Comparison of ENCODE assay signal across 26 mouse cellular contexts in genomic region chr3:77848717-77849241, GRCm38 (mm10).
DNase-seq lines count a peak whose midpoint lies in the region; ATAC-seq lines count a peak whose summit lies in the region.
"Had no signal": no experiment of that assay in that cellular context is flagged by ENCODE, and none has a peak within 500 bp of the region (broad histone marks: within the 10 kb centered on the region; RNA-seq: fewer than 3 reads in every experiment).

No protein-coding gene starts in this region.

- ATAC-seq in midbrain, embryonic 11.5 days (ENCODE audit: low FRiP score): 0 out of 2 replicates have a peak, but pooled peaks have one; percentile 11
- no peak for ATAC-seq in midbrain, embryonic 16.5 days
- ATAC-seq in embryonic facial prominence, embryonic 14.5 days (ENCODE audit: low read depth): no peak
- peak; percentile 86 for ATAC-seq in limb, embryonic 12.5 days (ENCODE audit: insufficient number of reproducible peaks, insufficient read depth, low FRiP score, low TSS enrichment, low read depth)
- ATAC-seq: CD4-positive, CD25-positive, alpha-beta regulatory T cell, adult 4 months; forebrain, embryonic 13.5 days; forebrain, embryonic 16.5 days; hindbrain, postnatal 0 days; intestine, postnatal 0 days had no signal

- no peak overlapping the region for H3K27ac ChIP-seq in midbrain, embryonic 11.5 days (ENCODE audit: low read depth, low read length)
- no peak overlapping the region for H3K27ac ChIP-seq in midbrain, embryonic 16.5 days (ENCODE audit: low read length)
- H3K27ac ChIP-seq in embryonic facial prominence, embryonic 14.5 days (replicated peaks; ENCODE audit: low read depth, low read length): no peak overlapping the region
- H3K27ac ChIP-seq in limb, embryonic 12.5 days: 0 out of 2 replicates have a peak overlapping the region, but pooled peaks have one; percentile 20
- H3K27ac ChIP-seq: embryonic facial prominence, embryonic 13.5 days; forebrain, embryonic 10.5 days; forebrain, embryonic 13.5 days; heart, embryonic 10.5 days; heart, embryonic 13.5 days; hindbrain, embryonic 14.5 days; hindbrain, postnatal 0 days had no signal

- H3K27me3 ChIP-seq in midbrain, embryonic 11.5 days (ENCODE audit: control insufficient read depth, insufficient read depth, low read length): no peaks in the 10 kb centered on the region
- no peaks in the 10 kb centered on the region for H3K27me3 ChIP-seq in midbrain, embryonic 16.5 days (ENCODE audit: control insufficient read depth, insufficient read depth, low read depth, low read length)
- no peaks in the 10 kb centered on the region for H3K27me3 ChIP-seq in embryonic facial prominence, embryonic 14.5 days (replicated peaks; ENCODE audit: control insufficient read depth, insufficient read depth, low read length)
- H3K27me3 ChIP-seq in limb, embryonic 12.5 days: no peaks in the 10 kb centered on the region
- H3K27me3 ChIP-seq: embryonic facial prominence, embryonic 13.5 days; forebrain, embryonic 13.5 days; heart, embryonic 13.5 days had no signal

- H3K4me3 ChIP-seq in midbrain, embryonic 11.5 days (ENCODE audit: low read depth, low read length): no peak overlapping the region
- H3K4me3 ChIP-seq in midbrain, embryonic 16.5 days (ENCODE audit: low read depth, low read length): no peak overlapping the region
- no peak overlapping the region for H3K4me3 ChIP-seq in embryonic facial prominence, embryonic 14.5 days (ENCODE audit: low read depth, low read length)
- H3K4me3 ChIP-seq in limb, embryonic 12.5 days (replicated peaks): no peak overlapping the region
- H3K4me3 ChIP-seq: embryonic facial prominence, embryonic 13.5 days; forebrain, embryonic 10.5 days; forebrain, embryonic 13.5 days; heart, embryonic 10.5 days; heart, embryonic 13.5 days had no signal

- no peaks in the 10 kb centered on the region for H3K9me3 ChIP-seq in midbrain, embryonic 11.5 days (ENCODE audit: control insufficient read depth, low read length)
- no peaks in the 10 kb centered on the region for H3K9me3 ChIP-seq in midbrain, embryonic 16.5 days (replicated peaks; ENCODE audit: control insufficient read depth, low read length, poor library complexity, severe bottlenecking)
- H3K9me3 ChIP-seq in embryonic facial prominence, embryonic 14.5 days (ENCODE audit: control insufficient read depth, low read length): no peaks in the 10 kb centered on the region
- no peaks in the 10 kb centered on the region for H3K9me3 ChIP-seq in limb, embryonic 12.5 days
- H3K9me3 ChIP-seq: embryonic facial prominence, embryonic 13.5 days; forebrain, embryonic 10.5 days; forebrain, embryonic 13.5 days; heart, embryonic 10.5 days; heart, embryonic 13.5 days had no signal

- no peaks in the 10 kb centered on the region for H3K4me1 ChIP-seq in midbrain, embryonic 11.5 days (ENCODE audit: control insufficient read depth, insufficient read depth, low read length)
- no peaks in the 10 kb centered on the region for H3K4me1 ChIP-seq in midbrain, embryonic 16.5 days (ENCODE audit: control insufficient read depth, insufficient read depth, low read length)
- H3K4me1 ChIP-seq in embryonic facial prominence, embryonic 14.5 days (ENCODE audit: control insufficient read depth, insufficient read depth, low read length): no peaks in the 10 kb centered on the region
- H3K4me1 ChIP-seq in limb, embryonic 12.5 days (replicated peaks): 0 out of 2 replicates have a peak, but pooled peaks cover 2% of the 10 kb centered on the region
- H3K4me1 ChIP-seq: embryonic facial prominence, embryonic 13.5 days; forebrain, embryonic 10.5 days; forebrain, embryonic 13.5 days; heart, embryonic 10.5 days; heart, embryonic 13.5 days had no signal

- 87% methylated on average over 3 of the region's 3 CpGs for WGBS in midbrain, embryonic 11.5 days
- 76% methylated on average over 3 of the region's 3 CpGs for WGBS in midbrain, embryonic 16.5 days
- WGBS in embryonic facial prominence, embryonic 14.5 days: 63% methylated on average over 3 of the region's 3 CpGs
- WGBS in limb, embryonic 12.5 days: 36% methylated on average over 3 of the region's 3 CpGs

- no peak for DNase-seq in midbrain, embryonic 11.5 days (ENCODE audit: low spot score, missing footprints)
- peak; percentile 23 for DNase-seq in embryonic facial prominence, embryonic 14.5 days (ENCODE audit: low spot score)
- DNase-seq in adipocyte (ENCODE audit: low spot score): no peak
- no peak for DNase-seq in cerebellum, postnatal 36 days
- DNase-seq in urinary bladder, postnatal 10 days (ENCODE audit: low spot score): no peak
- DNase-seq: adrenal gland, postnatal 10 days; adrenal gland, postnatal 36 days; cerebellum, adult 18-20 months; cerebellum, adult 9-10 months; cerebellum, postnatal 14 days; gastrocnemius, postnatal 25 days; heart, adult 18-20 months; heart, postnatal 14 days; heart, postnatal 4 days had no signal

- no peak overlapping the region for H3K9ac ChIP-seq in midbrain, embryonic 11.5 days (ENCODE audit: low read length)
- no peak overlapping the region for H3K9ac ChIP-seq in midbrain, embryonic 16.5 days (ENCODE audit: low read depth, low read length)
- H3K9ac ChIP-seq in embryonic facial prominence, embryonic 14.5 days (ENCODE audit: low read depth, low read length): no peak overlapping the region
- no peak overlapping the region for H3K9ac ChIP-seq in limb, embryonic 12.5 days (replicated peaks)
- H3K9ac ChIP-seq: embryonic facial prominence, embryonic 13.5 days; forebrain, embryonic 13.5 days; heart, embryonic 13.5 days; hindbrain, embryonic 14.5 days had no signal

- no peaks in the 10 kb centered on the region for H3K36me3 ChIP-seq in midbrain, embryonic 11.5 days (ENCODE audit: control insufficient read depth, insufficient read depth, low read length)
- H3K36me3 ChIP-seq in midbrain, embryonic 16.5 days (ENCODE audit: control insufficient read depth, insufficient read depth, low read length): no peaks in the 10 kb centered on the region
- no peaks in the 10 kb centered on the region for H3K36me3 ChIP-seq in embryonic facial prominence, embryonic 14.5 days (ENCODE audit: control insufficient read depth, insufficient read depth, low read length)
- no peaks in the 10 kb centered on the region for H3K36me3 ChIP-seq in limb, embryonic 12.5 days
- H3K36me3 ChIP-seq: embryonic facial prominence, embryonic 13.5 days; forebrain, embryonic 10.5 days; heart, embryonic 10.5 days; heart, embryonic 13.5 days had no signal

- no peak overlapping the region for H3K4me2 ChIP-seq in midbrain, embryonic 11.5 days
- no peak overlapping the region for H3K4me2 ChIP-seq in midbrain, embryonic 16.5 days (ENCODE audit: low read length)
- no peak overlapping the region for H3K4me2 ChIP-seq in embryonic facial prominence, embryonic 14.5 days (ENCODE audit: low read depth, low read length)
- no peak overlapping the region for H3K4me2 ChIP-seq in limb, embryonic 12.5 days
- H3K4me2 ChIP-seq: embryonic facial prominence, embryonic 13.5 days; forebrain, embryonic 13.5 days; heart, embryonic 13.5 days; hindbrain, embryonic 14.5 days had no signal

Comparison
In these comparisons a context has a peak if more than half of its experiments do, and no peak if none do; other contexts are left out.
1. ATAC-seq: peak in midbrain, embryonic 11.5 days (single experiment) and limb, embryonic 12.5 days (single experiment); none in midbrain, embryonic 16.5 days (single experiment) and embryonic facial prominence, embryonic 14.5 days (single experiment).